Mouse (Mus musculus): ENCODE results near the gene Tcirg1.

The Tcirg1 gene

GRCm38 (mm10) chr19:3906795-3907786 lies at the start of gene Tcirg1:
Gene Tcirg1 (minus strand): TSS chr19:3907133.
- DNase-seq, result peak; percentile 90

- no peak for DNase-seq
Measured at GRCm38 (mm10) chr19:3955804-3956203, 48.9 kb upstream of the Tcirg1 start.

- no peak for DNase-seq
Measured at GRCm38 (mm10) chr19:3955033-3955432, 48.1 kb upstream of the Tcirg1 start.

GRCm38 (mm10) chr19:3952099-3952498 lies 45.2 kb upstream of the Tcirg1 start:
- no peak for DNase-seq

- no peak for DNase-seq
Measured at GRCm38 (mm10) chr19:3951461-3951860, 44.5 kb upstream of the Tcirg1 start.

- no peak for DNase-seq
Measured at GRCm38 (mm10) chr19:3950331-3950730, 43.4 kb upstream of the Tcirg1 start.

- DNase-seq, result peak; percentile 53
Measured at GRCm38 (mm10) chr19:3948546-3948945, 41.6 kb upstream of the Tcirg1 start.

- no peak for DNase-seq
Measured at GRCm38 (mm10) chr19:3947813-3948212, 40.9 kb upstream of the Tcirg1 start.

- peak; percentile 82 for DNase-seq
Measured at GRCm38 (mm10) chr19:3946715-3947114, 39.8 kb upstream of the Tcirg1 start.

- peak; percentile 64 for DNase-seq
Measured at GRCm38 (mm10) chr19:3945872-3946564, 39.1 kb upstream of the Tcirg1 start.

GRCm38 (mm10) chr19:3942986-3943735 lies 36.2 kb upstream of the Tcirg1 start:
- DNase-seq, result peak; percentile 63

- DNase-seq, result no peak
Measured at GRCm38 (mm10) chr19:3942315-3942714, 35.4 kb upstream of the Tcirg1 start.

- peak; percentile 75 for DNase-seq
Measured at GRCm38 (mm10) chr19:3935896-3936850, 29.2 kb upstream of the Tcirg1 start.

GRCm38 (mm10) chr19:3935032-3935895 lies 28.3 kb upstream of the Tcirg1 start, which contains the start of gene Unc93b1:
Gene Unc93b1 (plus strand): TSS chr19:3935186.
- peak; percentile 66 for DNase-seq

- DNase-seq, result no peak
Measured at GRCm38 (mm10) chr19:3931716-3932115, 24.8 kb upstream of the Tcirg1 start.

GRCm38 (mm10) chr19:3930262-3931057 lies 23.5 kb upstream of the Tcirg1 start:
- no peak for DNase-seq

- peak; percentile 96 for DNase-seq
Measured at GRCm38 (mm10) chr19:3929211-3929941, 22.4 kb upstream of the Tcirg1 start, which contains the start of gene Aldh3b1. Gene Aldh3b1 (minus strand): TSS chr19:3929808.

GRCm38 (mm10) chr19:3928779-3929178 lies 21.8 kb upstream of the Tcirg1 start:
- DNase-seq, result no peak

- DNase-seq, result no peak
Measured at GRCm38 (mm10) chr19:3927989-3928388, 21.1 kb upstream of the Tcirg1 start.
